Mouse (Mus musculus): ENCODE data around the gene Sqor.

Gene Sqor

DNA sequence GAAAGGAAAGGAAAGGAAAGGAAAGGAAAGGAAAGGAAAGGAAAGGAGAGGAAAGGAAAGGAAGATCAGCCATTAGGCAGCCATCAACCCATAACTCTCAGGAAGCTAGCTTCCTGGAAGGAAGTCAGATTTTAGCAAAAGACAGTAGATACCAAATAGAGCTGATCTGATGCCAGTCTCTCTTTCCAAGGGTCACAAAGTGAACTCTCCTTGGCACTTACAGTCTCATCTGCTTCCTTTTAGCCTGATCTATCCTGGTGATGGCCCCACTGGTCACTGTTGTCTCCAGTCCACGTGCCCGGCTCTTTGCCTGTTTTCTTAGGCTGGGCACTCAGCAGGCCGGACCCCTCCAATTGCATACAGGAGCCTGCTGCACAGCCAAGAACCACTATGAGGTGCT lies 19.7 kb downstream of the Sqor start:
- no peak for DNase-seq (ENCODE audit: low read depth, low spot score)

DNA sequence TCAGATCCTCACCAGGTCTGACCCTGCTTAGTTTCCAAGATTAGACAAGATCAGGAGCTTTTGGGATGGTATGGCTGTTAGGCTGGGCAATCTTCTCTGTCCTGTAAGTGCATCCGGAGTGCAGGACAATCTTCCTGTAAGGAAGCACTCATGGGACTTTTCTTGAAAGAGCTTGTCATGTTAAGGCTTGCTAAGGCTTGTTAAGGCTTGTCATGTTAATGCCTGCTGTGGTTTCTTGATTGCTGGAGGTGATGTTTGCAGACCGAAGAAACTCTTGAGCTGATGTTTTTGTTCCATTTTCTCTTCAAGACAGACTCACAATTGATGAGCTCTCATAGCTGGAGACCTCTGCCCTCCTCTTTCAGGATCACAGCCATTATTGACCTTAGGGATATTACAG lies 21.1 kb downstream of the Sqor start:
- DNase-seq (ENCODE audit: low read depth, low spot score) = no peak

DNA sequence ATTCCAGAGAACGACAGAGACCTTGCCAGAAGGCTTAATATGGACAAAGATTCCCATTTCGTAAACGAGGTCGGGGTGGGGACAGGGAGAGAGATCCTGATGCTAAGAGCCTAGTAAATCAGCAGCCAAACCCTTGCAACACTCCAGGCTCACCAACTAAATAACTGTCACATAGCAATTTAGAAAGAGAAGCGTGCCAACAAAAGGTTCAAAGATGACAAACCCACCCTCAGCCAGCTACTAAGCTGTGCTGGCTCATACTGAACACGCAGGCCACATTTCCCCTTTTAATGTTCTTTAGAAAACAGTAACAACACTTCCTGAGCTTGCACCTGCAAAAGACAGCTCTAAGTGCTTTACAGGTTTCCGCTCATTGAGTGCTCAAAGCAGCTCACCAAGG lies 24.3 kb downstream of the Sqor start:
- DNase-seq (ENCODE audit: low read depth, low spot score) = no peak

DNA sequence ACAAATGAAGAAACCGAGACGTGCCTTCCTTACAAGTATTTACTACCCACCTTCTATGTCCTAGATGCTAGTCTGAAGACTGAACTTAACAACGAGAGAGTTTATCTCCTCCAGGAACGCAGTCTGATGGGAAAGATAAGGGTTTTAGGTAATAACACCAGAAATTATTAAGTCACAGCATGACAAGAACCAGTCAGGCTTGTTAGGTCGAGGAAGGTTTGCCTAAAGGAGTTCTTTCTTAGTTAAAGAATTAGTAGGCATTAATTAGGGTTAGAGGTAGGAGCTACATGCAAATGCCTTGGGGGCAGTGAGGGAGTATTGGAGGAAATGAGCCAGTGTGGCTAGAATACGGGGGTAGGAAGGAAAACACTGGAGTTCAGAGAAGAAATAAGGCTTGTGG lies 24.7 kb downstream of the Sqor start:
- DNase-seq (ENCODE audit: low read depth, low spot score) = no peak

DNA sequence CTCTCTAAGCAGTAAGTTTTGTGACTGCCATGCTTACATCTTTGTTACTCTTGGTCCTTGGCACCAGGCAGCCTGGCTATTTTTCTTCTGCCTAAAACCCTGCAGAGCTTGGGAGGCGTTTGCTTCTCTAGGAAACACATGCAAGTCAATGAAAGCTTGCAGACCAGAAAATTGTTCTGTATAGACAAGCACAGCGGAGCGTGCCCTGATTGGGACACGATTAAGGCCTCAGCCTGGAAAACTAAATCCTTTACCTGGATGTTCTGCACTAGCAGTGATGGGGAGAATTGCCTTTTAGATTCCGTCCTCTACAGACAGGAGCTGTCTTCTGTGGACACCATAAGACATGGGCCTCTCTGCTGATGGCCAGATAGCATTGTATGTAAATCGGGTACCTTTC lies 39.4 kb downstream of the Sqor start:
- DNase-seq (ENCODE audit: low read depth, low spot score) = no peak

DNA sequence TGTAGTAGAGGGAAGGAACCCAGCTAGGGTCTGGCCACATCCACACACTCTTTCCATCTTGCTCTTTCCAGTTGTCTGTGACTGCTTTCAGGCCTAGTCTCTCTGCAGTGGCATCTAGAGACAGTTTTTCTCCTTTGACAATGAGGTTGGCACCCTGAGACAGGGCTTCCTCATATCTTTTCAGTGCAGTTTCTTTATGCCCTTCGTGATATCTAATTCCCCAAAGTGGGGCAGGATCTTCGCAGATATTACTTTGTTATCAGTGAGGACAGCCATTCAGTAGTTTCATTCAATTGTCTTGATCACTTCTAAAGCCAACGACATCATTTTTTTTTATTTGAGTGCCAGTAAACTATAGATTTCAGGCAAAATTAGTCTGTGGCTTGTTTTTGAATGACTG lies 41.0 kb downstream of the Sqor start:
- DNase-seq (ENCODE audit: low read depth, low spot score) = no peak

DNA sequence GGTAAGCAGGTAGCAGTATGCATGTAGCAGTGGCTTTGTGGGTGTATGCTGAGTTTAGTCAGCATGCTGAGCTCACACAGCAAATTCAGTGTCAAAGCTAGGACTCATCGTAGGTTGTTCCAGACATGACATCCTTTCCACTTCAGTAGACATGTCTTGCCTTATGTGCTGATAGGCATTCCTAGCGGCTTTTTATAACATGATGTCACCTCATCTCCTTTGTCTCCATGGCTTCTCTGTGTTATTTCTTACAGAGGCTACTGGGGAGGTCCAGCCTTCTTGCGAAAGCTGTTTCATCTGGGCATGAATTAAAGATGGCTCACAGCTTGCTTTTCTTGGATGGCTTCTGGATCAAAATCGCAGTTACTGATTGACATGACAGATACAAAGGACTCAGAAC lies 44.0 kb downstream of the Sqor start:
- no peak for DNase-seq (ENCODE audit: low read depth, low spot score)

DNA sequence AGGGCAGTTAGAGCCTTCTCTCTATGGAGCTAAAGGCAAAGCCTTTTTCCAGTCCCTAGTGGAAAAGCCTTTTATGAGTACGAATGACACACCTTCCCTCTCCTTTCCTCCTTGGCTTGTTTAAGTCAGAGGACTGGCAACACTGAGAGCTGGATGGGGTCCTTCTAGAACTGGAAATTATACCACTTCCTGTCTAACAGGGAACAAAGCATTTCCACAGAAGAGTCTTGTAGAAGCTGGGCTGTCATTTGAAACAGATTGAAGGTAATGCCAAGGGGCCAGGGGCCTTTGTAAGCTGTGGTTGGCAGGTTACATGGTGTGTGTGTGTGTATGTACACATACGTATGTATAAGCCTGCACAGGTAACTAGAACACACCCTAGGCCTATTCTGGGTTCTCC lies 51.9 kb downstream of the Sqor start:
- no peak for DNase-seq (ENCODE audit: low read depth, low spot score)

DNA sequence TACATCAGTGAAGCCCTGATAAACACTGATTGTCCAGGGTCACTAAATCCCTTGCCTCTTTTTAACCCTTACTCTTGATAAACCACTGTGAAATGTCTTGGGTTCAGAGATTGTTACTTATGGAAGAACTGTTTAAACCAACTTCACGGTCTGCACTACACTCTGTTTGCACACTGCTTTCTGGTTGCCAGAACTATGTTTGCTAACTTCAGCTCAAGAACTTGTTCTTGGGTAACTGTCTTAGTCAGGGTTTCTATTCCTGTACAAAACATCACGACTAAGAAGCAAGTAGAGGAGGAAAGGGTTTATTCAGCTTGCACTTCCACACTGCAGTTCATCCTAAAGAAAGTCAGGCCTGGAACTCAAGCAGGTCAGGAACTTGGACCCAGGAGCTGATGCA lies 56.2 kb downstream of the Sqor start:
- DNase-seq (ENCODE audit: low read depth, low spot score) = no peak

DNA sequence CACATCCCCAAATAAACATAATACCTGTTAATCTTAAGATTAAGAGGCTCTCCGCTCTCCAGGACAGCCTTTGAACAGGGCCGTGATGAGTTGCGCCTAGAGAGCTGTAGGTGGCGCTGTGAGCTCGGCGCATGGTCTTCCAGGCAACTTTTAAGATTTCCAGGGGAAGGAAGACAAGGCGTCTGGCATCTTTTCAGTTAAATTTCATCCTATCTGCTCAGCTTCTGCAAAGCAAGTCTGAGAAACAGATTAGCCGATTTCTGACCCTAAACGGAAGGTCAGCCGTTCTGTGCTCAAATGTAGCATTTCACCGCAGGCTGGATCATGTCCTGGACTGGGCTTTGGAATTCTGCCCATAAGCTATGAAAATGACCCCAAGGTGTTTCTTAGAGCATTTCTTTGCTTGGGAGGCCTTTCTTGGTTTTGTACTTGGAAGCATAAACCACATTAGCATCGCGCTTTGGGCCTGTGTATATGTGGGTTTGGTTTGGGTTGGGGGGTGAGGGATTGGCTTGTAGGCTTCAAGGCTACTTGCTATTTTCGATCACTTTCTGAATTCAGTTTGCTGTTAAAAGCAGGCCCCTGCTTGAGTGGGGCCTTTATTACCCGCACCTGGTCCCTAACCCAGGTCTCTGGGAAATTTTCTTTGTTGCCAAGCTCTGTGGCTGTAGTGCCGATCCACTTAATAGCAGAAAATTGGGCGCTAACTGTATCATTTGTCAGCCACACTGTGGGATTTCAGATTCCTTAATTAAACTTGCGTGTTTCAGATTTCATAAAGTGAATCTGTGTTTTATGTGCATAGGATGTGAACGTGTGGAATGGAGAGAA lies 60.6 kb downstream of the Sqor start:
- peak; percentile 40 for DNase-seq (ENCODE audit: low read depth, low spot score)

DNA sequence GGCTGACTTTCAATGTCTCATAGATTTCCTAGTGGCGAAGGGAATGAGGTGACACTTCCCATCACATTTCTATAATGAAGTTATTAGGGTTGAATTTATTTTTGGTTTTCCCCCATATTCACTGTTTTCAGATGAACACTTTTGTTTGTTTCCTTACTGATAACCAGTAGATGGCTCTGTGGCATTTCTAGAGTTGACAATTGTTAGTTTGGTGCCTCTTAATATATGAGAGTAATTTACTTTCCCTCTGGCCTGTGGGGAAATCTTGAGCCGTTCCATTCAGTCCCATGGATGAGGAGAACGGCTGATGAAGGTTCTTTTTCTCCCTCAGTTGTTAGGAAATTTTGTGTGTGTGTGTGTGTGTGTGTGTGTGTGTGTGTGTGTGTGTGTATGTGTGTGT lies 61.3 kb downstream of the Sqor start:
- no peak for DNase-seq (ENCODE audit: low read depth, low spot score)

DNA sequence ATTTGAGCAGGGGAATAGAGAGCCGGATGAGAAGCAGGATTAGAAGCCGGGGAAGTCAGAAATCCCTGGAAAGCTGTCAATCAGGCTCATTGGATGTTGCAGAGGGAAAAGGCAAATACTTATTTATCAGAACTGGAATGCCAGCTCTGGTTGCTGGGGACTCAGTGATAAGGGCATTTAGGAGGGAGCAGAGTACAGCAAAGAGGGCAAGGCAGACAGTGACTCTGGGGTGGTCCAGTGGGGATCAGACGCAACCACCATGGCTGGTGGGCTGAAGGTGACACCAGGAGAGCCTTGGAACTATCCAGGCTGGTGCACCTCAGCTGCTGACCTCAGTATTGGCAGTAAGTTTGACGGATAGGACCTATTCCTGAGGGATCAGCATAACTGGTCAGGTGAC lies 89.6 kb downstream of the Sqor start:
- DNase-seq (ENCODE audit: low read depth, low spot score) = no peak

DNA sequence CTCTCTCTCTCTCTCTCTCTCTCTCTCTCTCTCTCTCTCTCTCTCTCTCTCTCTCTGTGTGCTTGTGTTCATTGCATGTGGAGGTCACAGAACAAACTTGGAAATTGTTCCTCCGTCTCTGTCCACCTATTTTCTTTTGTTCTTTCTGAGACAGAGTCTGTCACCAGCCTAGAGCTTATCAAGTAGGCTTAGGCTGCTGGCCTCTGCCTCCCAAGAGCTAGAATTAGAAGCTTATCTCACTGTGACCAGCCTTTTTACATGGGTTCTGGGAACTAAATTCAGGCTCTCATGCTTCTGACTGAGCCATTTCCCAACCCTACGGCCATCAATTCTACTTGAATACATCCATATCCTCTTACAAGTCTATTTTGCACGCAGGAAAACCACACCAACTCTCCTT lies 90.3 kb downstream of the Sqor start:
- no peak for DNase-seq (ENCODE audit: low read depth, low spot score)
